Mouse (Mus musculus): Measurements from ENCODE around the gene Decr2. TPM values are rescaled to one million over a fixed set of nuclear protein-coding genes. Genes with fewer than 3 reads are reported as not detected.
"Not testable (repeated sequence)": the region's sequence is repeated elsewhere in the genome, so short reads cannot be mapped to it uniquely, and the experiment has no call there.

The Decr2 gene
- polyA plus RNA-seq, 1 experiment from 2014 or later = 30.1 TPM

GRCm38 (mm10) chr17:26046253-26046997 lies 43.7 kb downstream of the Decr2 start:
- H3K27ac ChIP-seq (replicated peaks) = no peak overlapping the region
- whole genome bisulfite sequencing = 59% methylated on average over 10 of the region's 10 CpGs
- DNase-seq (ENCODE audit: low spot score) = no peak
- no peak overlapping the region for H3K4me3 ChIP-seq
- H3K4me1 ChIP-seq = no peaks in the 10 kb centered on the region
- no peaks in the 10 kb centered on the region for H3K9me3 ChIP-seq
- H3K36me3 ChIP-seq (replicated peaks) = peaks cover 43% of the 10 kb centered on the region
- H3K27me3 ChIP-seq (replicated peaks; ENCODE audit: low read depth, poor library complexity, severe bottlenecking) = no peaks in the 10 kb centered on the region

- WGBS = 68% methylated on average over 4 of the region's 4 CpGs
- Histone ChIP-seq H3K4me1 (no peaks in the 10 kb centered on the region), H3K9me3 (no peaks in the 10 kb centered on the region), H3K36me3 (replicated peaks) (peaks cover 31% of the 10 kb centered on the region), H3K4me3 (no peak overlapping the region), H3K27me3 (replicated peaks; ENCODE audit: low read depth, poor library complexity, severe bottlenecking) (no peaks in the 10 kb centered on the region), H3K27ac (replicated peaks) (no peak overlapping the region)
- no peak for DNase-seq (ENCODE audit: low spot score)
These were observed 44.9 kb downstream of the Decr2 start for GRCm38 (mm10) chr17:26045285-26045684.

- Histone ChIP-seq H3K36me3 (replicated peaks) (peaks cover 23% of the 10 kb centered on the region; the same call in 1 of the 2 replicates), H3K4me3 (no peak overlapping the region), H3K27me3 (replicated peaks; ENCODE audit: low read depth, poor library complexity, severe bottlenecking) (no peaks in the 10 kb centered on the region), H3K27ac (replicated peaks) (no peak overlapping the region), H3K9me3 (no peaks in the 10 kb centered on the region), H3K4me1 (no peaks in the 10 kb centered on the region)
- WGBS = 74% methylated on average over 5 of the region's 5 CpGs
- DNase-seq (ENCODE audit: low spot score) = no peak
These were observed 46.9 kb downstream of the Decr2 start for GRCm38 (mm10) chr17:26043249-26043636.

- Histone ChIP-seq H3K4me3 (no peak overlapping the region), H3K4me1 (no peaks in the 10 kb centered on the region), H3K27ac (replicated peaks) (no peak overlapping the region), H3K36me3 (replicated peaks) (peaks cover 23% of the 10 kb centered on the region; the same call in 1 of the 2 replicates), H3K27me3 (replicated peaks; ENCODE audit: low read depth, poor library complexity, severe bottlenecking) (no peaks in the 10 kb centered on the region), H3K9me3 (no peaks in the 10 kb centered on the region)
- no peak for DNase-seq (ENCODE audit: low spot score)
- 83% methylated on average over 13 of the region's 13 CpGs for WGBS
These were observed 47.4 kb downstream of the Decr2 start for GRCm38 (mm10) chr17:26042599-26043248.

DNA sequence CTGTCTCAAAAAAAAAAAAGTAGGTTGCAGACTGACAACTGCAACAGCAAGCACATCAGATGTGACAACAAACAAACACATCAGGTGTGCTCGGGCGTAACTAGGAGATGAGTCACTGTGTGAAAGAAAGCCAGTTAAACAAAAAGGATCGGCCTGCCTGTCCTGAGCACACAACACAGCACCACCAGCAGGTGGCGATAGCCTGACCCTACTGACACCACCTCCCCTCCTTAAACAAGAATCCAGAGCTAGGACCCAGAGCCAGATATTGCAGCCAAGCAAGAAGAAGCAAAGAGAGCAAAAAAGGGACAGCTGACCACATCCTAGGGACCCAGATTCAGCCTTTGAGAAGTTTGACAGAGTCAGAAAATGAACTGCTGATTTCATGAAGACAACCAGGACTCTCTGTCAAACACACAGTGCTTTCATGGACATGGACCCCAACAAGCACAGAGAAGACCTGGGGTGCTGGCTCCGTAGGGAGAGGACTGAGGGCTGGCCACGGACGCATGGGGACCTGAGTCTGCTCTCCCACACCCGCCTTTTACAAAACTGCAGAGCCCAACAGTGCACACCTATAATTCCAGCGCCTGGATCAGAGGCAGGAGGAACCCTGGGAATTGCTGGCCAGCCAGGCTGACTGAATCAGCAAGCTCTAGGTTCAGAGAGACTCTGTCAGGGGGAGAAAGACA lies 48.9 kb downstream of the Decr2 start:
- H3K4me3 ChIP-seq = no peak overlapping the region
- peak; percentile 67 for DNase-seq (ENCODE audit: low spot score)
- H3K36me3 ChIP-seq (replicated peaks) = peaks cover 22% of the 10 kb centered on the region
- WGBS = 55% methylated on average over 9 of the region's 9 CpGs
- no peaks in the 10 kb centered on the region for H3K4me1 ChIP-seq
- no peaks in the 10 kb centered on the region for H3K9me3 ChIP-seq
- H3K27ac ChIP-seq (replicated peaks) = no peak overlapping the region
- no peaks in the 10 kb centered on the region for H3K27me3 ChIP-seq (replicated peaks; ENCODE audit: low read depth, poor library complexity, severe bottlenecking)

DNA sequence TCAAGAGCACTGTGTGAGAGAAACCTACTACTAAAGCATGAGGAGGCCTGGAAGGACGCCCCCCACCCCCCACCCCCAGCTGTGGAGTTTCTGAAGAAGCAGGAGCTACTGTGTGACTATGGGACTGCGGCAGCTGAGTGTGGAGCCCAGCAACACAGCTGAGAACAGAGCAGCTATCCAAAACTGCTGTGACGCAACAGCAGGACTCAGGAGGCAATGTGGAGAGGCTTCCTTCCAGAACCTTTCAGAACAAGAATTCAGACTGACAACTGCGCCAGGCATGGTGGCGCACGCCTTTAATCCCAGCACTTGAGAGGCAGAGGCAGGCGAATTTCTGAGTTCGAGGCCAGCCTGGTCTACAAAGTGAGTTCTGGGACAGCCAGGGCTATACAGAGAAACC lies 49.4 kb downstream of the Decr2 start:
- H3K4me1 ChIP-seq; DNase-seq (ENCODE audit: low spot score); H3K4me3 ChIP-seq; H3K9me3 ChIP-seq; H3K27ac ChIP-seq (replicated peaks); H3K27me3 ChIP-seq (replicated peaks; ENCODE audit: low read depth, poor library complexity, severe bottlenecking): not testable (repeated sequence)
- 90% methylated on average over 8 of the region's 8 CpGs for WGBS
- H3K36me3 ChIP-seq (replicated peaks) = peaks cover 25% of the 10 kb centered on the region

DNA sequence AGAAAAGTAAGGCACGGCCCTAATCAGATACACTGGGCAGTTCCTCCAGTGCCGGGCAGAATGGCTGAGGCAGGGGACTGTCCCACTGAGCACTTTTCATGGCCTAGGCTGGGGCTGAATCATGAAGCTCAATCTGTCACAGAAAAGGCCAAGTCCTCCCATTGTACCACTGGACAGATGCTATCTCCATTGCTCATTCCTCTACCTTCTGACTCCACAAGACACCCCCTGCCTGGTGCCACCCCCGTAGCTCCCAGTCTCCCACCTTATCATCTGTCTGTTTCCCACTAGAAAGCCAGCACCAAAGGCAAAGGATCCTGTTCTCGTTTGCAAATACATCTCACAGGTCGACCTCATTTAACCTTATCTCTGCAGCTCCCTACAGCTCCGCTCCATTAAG lies 58.1 kb downstream of the Decr2 start:
- Histone ChIP-seq H3K27me3 (replicated peaks; ENCODE audit: low read depth, poor library complexity, severe bottlenecking) (no peaks in the 10 kb centered on the region), H3K27ac (replicated peaks) (no peak overlapping the region), H3K9me3 (no peaks in the 10 kb centered on the region), H3K4me1 (no peaks in the 10 kb centered on the region), H3K36me3 (replicated peaks) (peaks cover 73% of the 10 kb centered on the region), H3K4me3 (no peak overlapping the region)
- WGBS = 87% methylated on average over 6 of the region's 6 CpGs
- DNase-seq (ENCODE audit: low spot score) = no peak

- Histone ChIP-seq H3K27me3 (replicated peaks; ENCODE audit: low read depth, poor library complexity, severe bottlenecking) (no peaks in the 10 kb centered on the region), H3K27ac (replicated peaks) (no peak overlapping the region), H3K4me1 (no peaks in the 10 kb centered on the region), H3K4me3 (no peak overlapping the region), H3K36me3 (replicated peaks) (peaks cover 71% of the 10 kb centered on the region), H3K9me3 (no peaks in the 10 kb centered on the region)
- 94% methylated on average over 5 of the region's 5 CpGs for WGBS
- DNase-seq (ENCODE audit: low spot score) = no peak
These were observed 58.6 kb downstream of the Decr2 start for GRCm38 (mm10) chr17:26031583-26031982.

Other genes with a start within 250 kb of the Decr2 start
- 0.92 and 1.4 TPM in 2 replicates for gene Gm20683, start 248.6 kb downstream of the Decr2 start, polyA plus RNA-seq (2016; fragmentation: Nextera tagmentation; extraction: Ambion mirVana)
- gene Rhot2, start 245.5 kb downstream of the Decr2 start, polyA plus RNA-seq (2016; fragmentation: Nextera tagmentation; extraction: Ambion mirVana) = 26.3 and 27.2 TPM in 2 replicates
- gene Wdr90, start 228.8 kb downstream of the Decr2 start, polyA plus RNA-seq (2016; fragmentation: Nextera tagmentation; extraction: Ambion mirVana) = 53.8 and 56.1 TPM in 2 replicates
- 17.3 and 20.2 TPM in 2 replicates for gene Mcrip2, start 221.6 kb downstream of the Decr2 start, polyA plus RNA-seq (2016; fragmentation: Nextera tagmentation; extraction: Ambion mirVana)
- 68.1 and 69.8 TPM in 2 replicates for gene Mettl26, start 215.3 kb downstream of the Decr2 start, polyA plus RNA-seq (2016; fragmentation: Nextera tagmentation; extraction: Ambion mirVana)
- gene Wfikkn1, start 209.5 kb downstream of the Decr2 start, polyA plus RNA-seq (2016; fragmentation: Nextera tagmentation; extraction: Ambion mirVana) = 7.8 and 12.6 TPM in 2 replicates
- gene Rab40c, start 170.6 kb downstream of the Decr2 start, polyA plus RNA-seq (2016; fragmentation: Nextera tagmentation; extraction: Ambion mirVana) = 30.9 and 34.0 TPM in 2 replicates
- 62.9 and 69.3 TPM in 2 replicates for gene Pigq, start 145.4 kb downstream of the Decr2 start, polyA plus RNA-seq (2016; fragmentation: Nextera tagmentation; extraction: Ambion mirVana)
- gene Nhlrc4, start 145.4 kb downstream of the Decr2 start, polyA plus RNA-seq (2016; fragmentation: Nextera tagmentation; extraction: Ambion mirVana) = 0.88 TPM in 1 of 2 replicates, not detected in the other
- gene A930017K11Rik, start 137.8 kb downstream of the Decr2 start, polyA plus RNA-seq (2016; fragmentation: Nextera tagmentation; extraction: Ambion mirVana) = 0.35 and 0.36 TPM in 2 replicates
- gene Capn15, start 104.5 kb downstream of the Decr2 start, polyA plus RNA-seq (2016; fragmentation: Nextera tagmentation; extraction: Ambion mirVana) = 34.3 and 40.1 TPM in 2 replicates
- 24.5 and 25.3 TPM in 2 replicates for gene Rab11fip3, start 20.8 kb downstream of the Decr2 start, polyA plus RNA-seq (2016; fragmentation: Nextera tagmentation; extraction: Ambion mirVana)
- gene Nme4, start 5.3 kb upstream of the Decr2 start, polyA plus RNA-seq (2016; fragmentation: Nextera tagmentation; extraction: Ambion mirVana) = 145 and 159 TPM in 2 replicates
- gene Tmem8, start 23.0 kb upstream of the Decr2 start, polyA plus RNA-seq (2016; fragmentation: Nextera tagmentation; extraction: Ambion mirVana) = 1.2 TPM in 2 replicates
- gene Mrpl28, start 33.2 kb upstream of the Decr2 start, polyA plus RNA-seq (2016; fragmentation: Nextera tagmentation; extraction: Ambion mirVana) = 289 and 299 TPM in 2 replicates
- gene Axin1, start 48.4 kb upstream of the Decr2 start, polyA plus RNA-seq (2016; fragmentation: Nextera tagmentation; extraction: Ambion mirVana) = 9.5 and 12.4 TPM in 2 replicates
- 0.31 and 1.1 TPM in 2 replicates for gene Pdia2, start 108.8 kb upstream of the Decr2 start, polyA plus RNA-seq (2016; fragmentation: Nextera tagmentation; extraction: Ambion mirVana)
- 1.5 and 4.7 TPM in 2 replicates for gene Rgs11, start 112.6 kb upstream of the Decr2 start, polyA plus RNA-seq (2016; fragmentation: Nextera tagmentation; extraction: Ambion mirVana)
- 8.5 and 13.4 TPM in 2 replicates for gene Arhgdig, start 117.4 kb upstream of the Decr2 start, polyA plus RNA-seq (2016; fragmentation: Nextera tagmentation; extraction: Ambion mirVana)
- 26.8 and 27.6 TPM in 2 replicates for gene Fam234a, start 153.9 kb upstream of the Decr2 start, polyA plus RNA-seq (2016; fragmentation: Nextera tagmentation; extraction: Ambion mirVana)
- gene Luc7l, start 162.6 kb upstream of the Decr2 start, polyA plus RNA-seq (2016; fragmentation: Nextera tagmentation; extraction: Ambion mirVana) = 135 and 138 TPM in 2 replicates